Mouse (Mus musculus): ENCODE measurements at regions not wholly inside any gene's neighbourhood (a gene's known extent, or its start where the extent isn't known, plus 50 kb on each side); places are given as distances from the start of the nearest gene placed in this dataset.

GRCm38 (mm10) chr2:114782450-114782849 is 127.7 kb upstream of the Dph6 start:
- Histone ChIP-seq H3K9ac (ENCODE audit: low read depth, low read length) (no peak overlapping the region), H3K4me3 (ENCODE audit: low read length) (no peak overlapping the region), H3K4me2 (ENCODE audit: low read depth, low read length) (no peak overlapping the region), H3K4me1 (ENCODE audit: control insufficient read depth, insufficient read depth, low read length) (no peaks in the 10 kb centered on the region), H3K36me3 (ENCODE audit: control insufficient read depth, insufficient read depth, low read length) (no peaks in the 10 kb centered on the region), H3K27ac (ENCODE audit: low read length) (no peak overlapping the region), H3K27me3 (replicated peaks; ENCODE audit: control insufficient read depth, insufficient read depth, low read length) (no peaks in the 10 kb centered on the region), H3K9me3 (ENCODE audit: control insufficient read depth, low read length) (no peaks in the 10 kb centered on the region)
- 64% methylated on average over 6 of the region's 6 CpGs for WGBS
- ATAC-seq, result no peak

GRCm38 (mm10) chr2:114784191-114784590 is 129.4 kb upstream of the Dph6 start:
- no peak overlapping the region for H3K9ac ChIP-seq (ENCODE audit: low read depth, low read length)
- no peaks in the 10 kb centered on the region for H3K36me3 ChIP-seq (ENCODE audit: control insufficient read depth, insufficient read depth, low read length)
- ATAC-seq, result no peak
- no peak overlapping the region for H3K27ac ChIP-seq (ENCODE audit: low read length)
- H3K27me3 ChIP-seq (replicated peaks; ENCODE audit: control insufficient read depth, insufficient read depth, low read length), result no peaks in the 10 kb centered on the region
- H3K4me3 ChIP-seq (ENCODE audit: low read length), result no peak overlapping the region
- H3K4me1 ChIP-seq (ENCODE audit: control insufficient read depth, insufficient read depth, low read length), result no peaks in the 10 kb centered on the region
- no peaks in the 10 kb centered on the region for H3K9me3 ChIP-seq (ENCODE audit: control insufficient read depth, low read length)
- H3K4me2 ChIP-seq (ENCODE audit: low read depth, low read length), result no peak overlapping the region

- Histone ChIP-seq H3K27ac (ENCODE audit: low read length) (no peak overlapping the region), H3K4me1 (ENCODE audit: control insufficient read depth, insufficient read depth, low read length) (no peaks in the 10 kb centered on the region), H3K4me3 (ENCODE audit: low read length) (no peak overlapping the region), H3K27me3 (replicated peaks; ENCODE audit: control insufficient read depth, insufficient read depth, low read length) (no peaks in the 10 kb centered on the region), H3K9me3 (ENCODE audit: control insufficient read depth, low read length) (no peaks in the 10 kb centered on the region), H3K36me3 (ENCODE audit: control insufficient read depth, insufficient read depth, low read length) (no peaks in the 10 kb centered on the region), H3K9ac (ENCODE audit: low read depth, low read length) (no peak overlapping the region), H3K4me2 (ENCODE audit: low read depth, low read length) (no peak overlapping the region)
- 81% methylated on average over 3 of the region's 3 CpGs for WGBS
- no peak for ATAC-seq
Measured at GRCm38 (mm10) chr2:114788251-114788650, 133.5 kb upstream of the Dph6 start.

- WGBS, result 92% methylated on average over 6 of the region's 6 CpGs
Measured at GRCm38 (mm10) chr2:114796630-114797290, 142.0 kb upstream of the Dph6 start.

DNA sequence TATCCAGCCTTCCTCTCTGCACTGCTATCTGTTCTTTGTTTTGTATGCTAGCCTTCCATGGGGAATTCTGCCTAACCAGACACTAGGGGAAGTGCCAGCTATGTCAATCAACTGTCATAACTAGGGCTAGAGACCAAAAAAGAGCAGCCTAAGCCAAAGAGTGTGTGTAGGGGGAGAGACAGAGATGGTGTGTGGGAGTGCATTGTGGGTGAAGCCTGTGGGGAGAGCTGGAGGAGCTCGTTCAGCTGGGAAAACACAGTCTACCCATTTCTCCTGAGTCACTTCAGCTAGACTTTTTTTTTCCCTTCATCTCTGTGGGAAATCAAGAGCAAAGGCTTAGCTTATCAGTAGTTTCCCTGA is 142.5 kb upstream of the Dph6 start:
- H3K4me2 ChIP-seq (ENCODE audit: low read depth, low read length), result no peak overlapping the region
- no peak overlapping the region for H3K27ac ChIP-seq (ENCODE audit: low read length)
- WGBS, result 23% methylated on average over 1 of the region's 1 CpGs
- H3K9ac ChIP-seq (ENCODE audit: low read depth, low read length), result no peak overlapping the region
- no peaks in the 10 kb centered on the region for H3K4me1 ChIP-seq (ENCODE audit: control insufficient read depth, insufficient read depth, low read length)
- H3K27me3 ChIP-seq (replicated peaks; ENCODE audit: control insufficient read depth, insufficient read depth, low read length), result no peaks in the 10 kb centered on the region
- no peaks in the 10 kb centered on the region for H3K36me3 ChIP-seq (ENCODE audit: control insufficient read depth, insufficient read depth, low read length)
- no peak for ATAC-seq
- H3K9me3 ChIP-seq (ENCODE audit: control insufficient read depth, low read length), result no peaks in the 10 kb centered on the region
- H3K4me3 ChIP-seq (ENCODE audit: low read length), result no peak overlapping the region

More at GRCm38 (mm10) chr2:114796630-114797290, 142.0 kb upstream of the Dph6 start:
- Histone ChIP-seq H3K27me3 (replicated peaks; ENCODE audit: control insufficient read depth, insufficient read depth, low read length) (no peaks in the 10 kb centered on the region), H3K4me2 (ENCODE audit: low read depth, low read length) (no peak overlapping the region), H3K9ac (ENCODE audit: low read depth, low read length) (no peak overlapping the region), H3K4me1 (ENCODE audit: control insufficient read depth, insufficient read depth, low read length) (no peaks in the 10 kb centered on the region), H3K27ac (ENCODE audit: low read length) (no peak overlapping the region), H3K9me3 (ENCODE audit: control insufficient read depth, low read length) (no peaks in the 10 kb centered on the region), H3K36me3 (ENCODE audit: control insufficient read depth, insufficient read depth, low read length) (no peaks in the 10 kb centered on the region), H3K4me3 (ENCODE audit: low read length) (no peak overlapping the region)
- no peak for ATAC-seq

DNA sequence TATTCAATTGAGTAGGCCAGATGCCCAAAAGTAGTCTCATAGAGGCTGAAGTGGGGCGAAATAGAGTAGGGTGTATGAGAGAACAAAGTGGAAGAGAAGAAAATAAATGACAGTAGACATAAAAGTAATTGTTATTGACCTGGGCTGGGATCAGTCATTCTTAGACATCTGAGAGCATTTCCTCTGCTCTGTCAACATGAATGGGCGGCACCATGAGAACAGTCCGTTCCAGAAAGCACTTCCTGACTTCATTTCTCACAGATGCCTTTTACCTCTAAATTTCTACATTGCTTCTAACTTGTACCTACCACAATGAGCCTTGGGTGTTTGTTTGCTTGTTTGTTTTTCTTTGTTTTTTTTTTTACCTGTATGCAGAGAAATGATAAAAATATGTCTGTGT is 148.5 kb upstream of the Dph6 start:
- Histone ChIP-seq H3K4me1 (ENCODE audit: control insufficient read depth, insufficient read depth, low read length) (no peaks in the 10 kb centered on the region), H3K9ac (ENCODE audit: low read depth, low read length) (no peak overlapping the region), H3K4me3 (ENCODE audit: low read length) (no peak overlapping the region), H3K9me3 (ENCODE audit: control insufficient read depth, low read length) (no peaks in the 10 kb centered on the region), H3K4me2 (ENCODE audit: low read depth, low read length) (no peak overlapping the region), H3K36me3 (ENCODE audit: control insufficient read depth, insufficient read depth, low read length) (no peaks in the 10 kb centered on the region), H3K27me3 (replicated peaks; ENCODE audit: control insufficient read depth, insufficient read depth, low read length) (no peaks in the 10 kb centered on the region), H3K27ac (ENCODE audit: low read length) (no peak overlapping the region)
- WGBS, result 78% methylated on average over 3 of the region's 3 CpGs
- ATAC-seq, result no peak

- Histone ChIP-seq H3K27ac (ENCODE audit: low read length) (no peak overlapping the region), H3K4me1 (ENCODE audit: control insufficient read depth, insufficient read depth, low read length) (no peaks in the 10 kb centered on the region), H3K9me3 (ENCODE audit: control insufficient read depth, low read length) (no peaks in the 10 kb centered on the region), H3K9ac (ENCODE audit: low read depth, low read length) (no peak overlapping the region), H3K4me3 (ENCODE audit: low read length) (no peak overlapping the region), H3K4me2 (ENCODE audit: low read depth, low read length) (no peak overlapping the region), H3K36me3 (ENCODE audit: control insufficient read depth, insufficient read depth, low read length) (no peaks in the 10 kb centered on the region), H3K27me3 (replicated peaks; ENCODE audit: control insufficient read depth, insufficient read depth, low read length) (no peaks in the 10 kb centered on the region)
- ATAC-seq, result no peak
- WGBS, result 41% methylated on average over 3 of the region's 3 CpGs
Measured at GRCm38 (mm10) chr2:114803928-114804327, 149.2 kb upstream of the Dph6 start.

- no peak overlapping the region for H3K9ac ChIP-seq (ENCODE audit: low read depth, low read length)
- H3K4me3 ChIP-seq (ENCODE audit: low read length), result no peak overlapping the region
- H3K4me1 ChIP-seq (ENCODE audit: control insufficient read depth, insufficient read depth, low read length), result no peaks in the 10 kb centered on the region
- no peaks in the 10 kb centered on the region for H3K36me3 ChIP-seq (ENCODE audit: control insufficient read depth, insufficient read depth, low read length)
- H3K9me3 ChIP-seq (ENCODE audit: control insufficient read depth, low read length), result no peaks in the 10 kb centered on the region
- no peaks in the 10 kb centered on the region for H3K27me3 ChIP-seq (replicated peaks; ENCODE audit: control insufficient read depth, insufficient read depth, low read length)
- H3K4me2 ChIP-seq (ENCODE audit: low read depth, low read length), result no peak overlapping the region
- no peak overlapping the region for H3K27ac ChIP-seq (ENCODE audit: low read length)
- no peak for ATAC-seq
- WGBS, result 72% methylated on average over 3 of the region's 3 CpGs
Measured at GRCm38 (mm10) chr2:114805436-114806047, 150.8 kb upstream of the Dph6 start.

DNA sequence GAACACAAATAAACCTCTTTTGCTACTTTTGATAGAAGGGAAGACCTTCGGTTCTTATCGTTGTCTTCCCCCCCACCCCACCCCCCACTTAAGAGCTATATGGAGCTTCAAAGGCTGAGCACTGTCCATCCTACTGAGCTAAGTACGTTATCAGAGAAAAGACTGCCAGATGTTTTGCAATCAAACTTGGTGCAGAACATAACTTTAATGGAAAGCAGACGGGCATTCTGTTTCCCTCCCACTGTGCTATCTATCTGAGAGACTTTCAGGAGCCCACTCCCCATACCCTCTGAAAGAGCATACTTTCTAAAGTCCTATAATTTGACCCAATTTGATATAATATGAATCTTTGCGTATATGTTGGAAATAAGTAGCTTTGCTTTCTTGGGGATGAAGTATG is 153.3 kb upstream of the Dph6 start:
- H3K4me3 ChIP-seq (ENCODE audit: low read length), result no peak overlapping the region
- no peaks in the 10 kb centered on the region for H3K36me3 ChIP-seq (ENCODE audit: control insufficient read depth, insufficient read depth, low read length)
- no peak overlapping the region for H3K4me2 ChIP-seq (ENCODE audit: low read depth, low read length)
- WGBS, result 59% methylated on average over 5 of the region's 5 CpGs
- no peak for ATAC-seq
- H3K27ac ChIP-seq (ENCODE audit: low read length), result no peak overlapping the region
- H3K9me3 ChIP-seq (ENCODE audit: control insufficient read depth, low read length), result no peaks in the 10 kb centered on the region
- no peaks in the 10 kb centered on the region for H3K27me3 ChIP-seq (replicated peaks; ENCODE audit: control insufficient read depth, insufficient read depth, low read length)
- no peaks in the 10 kb centered on the region for H3K4me1 ChIP-seq (ENCODE audit: control insufficient read depth, insufficient read depth, low read length)
- H3K9ac ChIP-seq (ENCODE audit: low read depth, low read length), result no peak overlapping the region

All from intestine, embryonic 16.5 days (tissue).